Mouse (Mus musculus) embryonic fibroblast, embryonic 13.5 days (primary cell): Measurements from ENCODE around the gene Trpv4.

Experiments used
- CTCF ChIP-seq: IDR thresholded peaks from 2 replicates; pipeline ENCODE4 v1.5.1; 2011; ENCODE audit warnings: mild to moderate bottlenecking, control low read depth, low read length, moderate library complexity, borderline replicate concordance; ENCODE audit not compliant: insufficient read depth
- POLR2A ChIP-seq: IDR thresholded peaks from 2 replicates; pipeline ENCODE4 v1.6.1; 2011; ENCODE audit warnings: low read depth, mild to moderate bottlenecking, control low read depth, low read length, moderate library complexity

GRCm38 (mm10) chr5:114687901-114688300 lies 29.7 kb upstream of the Trpv4 start:
- no peak for TF ChIP-seq CTCF
- TF ChIP-seq POLR2A: no peak
